Mouse (Mus musculus): ENCODE results near the gene Adamts17. TPM values are rescaled to one million over a fixed set of nuclear protein-coding genes. Genes with fewer than 3 reads are reported as not detected.

The Adamts17 gene
- total and polyA plus RNA-seq, 2 experiments from 2014 or later, result 2.9 to 9.0 TPM

GRCm38 (mm10) chr7:66811294-66811693, 28.2 kb upstream of the Adamts17 start:
- Histone ChIP-seq H3K4me3 (ENCODE audit: low read depth, low read length) (no peak overlapping the region), H3K27me3 (ENCODE audit: control insufficient read depth, insufficient read depth, low read length) (no peaks in the 10 kb centered on the region), H3K4me2 (ENCODE audit: low read depth, low read length) (no peak overlapping the region), H3K4me1 (ENCODE audit: control insufficient read depth, insufficient read depth) (no peaks in the 10 kb centered on the region), H3K36me3 (replicated peaks; ENCODE audit: control insufficient read depth, insufficient read depth, low read length) (no peaks in the 10 kb centered on the region), H3K27ac (ENCODE audit: low read depth) (no peak overlapping the region), H3K9ac (replicated peaks; ENCODE audit: low read depth, low read length) (no peak overlapping the region), H3K9me3 (replicated peaks; ENCODE audit: control insufficient read depth, low read length) (no peaks in the 10 kb centered on the region)
- ATAC-seq (ENCODE audit: insufficient read depth, low read depth) (no peak), DNase-seq (ENCODE audit: low spot score) (no peak)
- 70% methylated on average over 1 of the region's 1 CpGs for WGBS
- TF ChIP-seq EP300 (IDR thresholded peaks at IDR 0.05; ENCODE audit: low read depth) (no peak), CTCF (IDR thresholded peaks at IDR 0.05; ENCODE audit: low read depth) (no peak)

DNA sequence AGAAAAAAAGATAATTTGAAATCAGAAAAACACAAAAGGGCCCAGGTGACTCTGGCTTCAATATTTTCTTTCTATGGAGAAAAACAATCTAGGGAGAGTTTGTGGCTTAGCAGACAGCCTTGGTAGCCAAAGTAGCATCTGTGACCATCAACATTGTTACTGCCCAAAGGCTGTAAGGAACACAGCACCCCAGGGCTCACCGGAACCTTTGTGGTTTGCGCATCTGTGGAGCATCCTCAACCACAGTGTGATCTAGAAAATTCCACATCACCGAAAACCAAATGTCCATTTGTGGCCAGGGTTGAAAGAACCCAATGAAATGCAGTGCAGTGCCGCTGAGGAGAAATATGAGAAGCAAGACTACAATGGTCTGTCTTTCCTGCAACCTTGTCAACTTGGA, 27.2 kb upstream of the Adamts17 start:
- no peak overlapping the region for H3K27ac ChIP-seq (ENCODE audit: low read depth)
- DNase-seq (ENCODE audit: low spot score) (no peak), ATAC-seq (ENCODE audit: insufficient read depth, low read depth) (no peak)
- 90% methylated on average over 4 of the region's 4 CpGs for WGBS
- no peaks in the 10 kb centered on the region for H3K4me1 ChIP-seq (ENCODE audit: control insufficient read depth, insufficient read depth)
- no peak overlapping the region for H3K4me3 ChIP-seq (ENCODE audit: low read depth, low read length)
- H3K27me3 ChIP-seq (ENCODE audit: control insufficient read depth, insufficient read depth, low read length), result no peaks in the 10 kb centered on the region
- H3K36me3 ChIP-seq (replicated peaks; ENCODE audit: control insufficient read depth, insufficient read depth, low read length), result no peaks in the 10 kb centered on the region
- TF ChIP-seq CTCF (IDR thresholded peaks at IDR 0.05; ENCODE audit: low read depth) (no peak), EP300 (IDR thresholded peaks at IDR 0.05; ENCODE audit: low read depth) (no peak)
- H3K9me3 ChIP-seq (replicated peaks; ENCODE audit: control insufficient read depth, low read length), result no peaks in the 10 kb centered on the region
- no peak overlapping the region for H3K4me2 ChIP-seq (ENCODE audit: low read depth, low read length)
- H3K9ac ChIP-seq (replicated peaks; ENCODE audit: low read depth, low read length), result no peak overlapping the region

GRCm38 (mm10) chr7:66812737-66813136, 26.8 kb upstream of the Adamts17 start:
- no peak overlapping the region for H3K4me3 ChIP-seq (ENCODE audit: low read depth, low read length)
- no peak overlapping the region for H3K27ac ChIP-seq (ENCODE audit: low read depth)
- no peaks in the 10 kb centered on the region for H3K36me3 ChIP-seq (replicated peaks; ENCODE audit: control insufficient read depth, insufficient read depth, low read length)
- DNase-seq (ENCODE audit: low spot score) (no peak), ATAC-seq (ENCODE audit: insufficient read depth, low read depth) (no peak)
- no peak for TF ChIP-seq CTCF (IDR thresholded peaks at IDR 0.05; ENCODE audit: low read depth)
- TF ChIP-seq EP300 (IDR thresholded peaks at IDR 0.05; ENCODE audit: low read depth), result no peak
- H3K27me3 ChIP-seq (ENCODE audit: control insufficient read depth, insufficient read depth, low read length), result no peaks in the 10 kb centered on the region
- no peak overlapping the region for H3K9ac ChIP-seq (replicated peaks; ENCODE audit: low read depth, low read length)
- no peak overlapping the region for H3K4me2 ChIP-seq (ENCODE audit: low read depth, low read length)
- no peaks in the 10 kb centered on the region for H3K9me3 ChIP-seq (replicated peaks; ENCODE audit: control insufficient read depth, low read length)
- H3K4me1 ChIP-seq (ENCODE audit: control insufficient read depth, insufficient read depth), result no peaks in the 10 kb centered on the region
- WGBS, result 42% methylated on average over 9 of the region's 9 CpGs

GRCm38 (mm10) chr7:66813172-66813571, 26.4 kb upstream of the Adamts17 start:
- DNase-seq (ENCODE audit: low spot score), result no peak
- ATAC-seq (ENCODE audit: insufficient read depth, low read depth), result no peak
- no peaks in the 10 kb centered on the region for H3K4me1 ChIP-seq (ENCODE audit: control insufficient read depth, insufficient read depth)
- no peaks in the 10 kb centered on the region for H3K36me3 ChIP-seq (replicated peaks; ENCODE audit: control insufficient read depth, insufficient read depth, low read length)
- H3K4me3 ChIP-seq (ENCODE audit: low read depth, low read length), result no peak overlapping the region
- H3K27me3 ChIP-seq (ENCODE audit: control insufficient read depth, insufficient read depth, low read length), result no peaks in the 10 kb centered on the region
- H3K9me3 ChIP-seq (replicated peaks; ENCODE audit: control insufficient read depth, low read length), result no peaks in the 10 kb centered on the region
- WGBS, result 68% methylated on average over 1 of the region's 1 CpGs
- no peak overlapping the region for H3K9ac ChIP-seq (replicated peaks; ENCODE audit: low read depth, low read length)
- H3K27ac ChIP-seq (ENCODE audit: low read depth), result no peak overlapping the region
- H3K4me2 ChIP-seq (ENCODE audit: low read depth, low read length), result no peak overlapping the region
- TF ChIP-seq CTCF (IDR thresholded peaks at IDR 0.05; ENCODE audit: low read depth), result no peak
- no peak for TF ChIP-seq EP300 (IDR thresholded peaks at IDR 0.05; ENCODE audit: low read depth)

DNA sequence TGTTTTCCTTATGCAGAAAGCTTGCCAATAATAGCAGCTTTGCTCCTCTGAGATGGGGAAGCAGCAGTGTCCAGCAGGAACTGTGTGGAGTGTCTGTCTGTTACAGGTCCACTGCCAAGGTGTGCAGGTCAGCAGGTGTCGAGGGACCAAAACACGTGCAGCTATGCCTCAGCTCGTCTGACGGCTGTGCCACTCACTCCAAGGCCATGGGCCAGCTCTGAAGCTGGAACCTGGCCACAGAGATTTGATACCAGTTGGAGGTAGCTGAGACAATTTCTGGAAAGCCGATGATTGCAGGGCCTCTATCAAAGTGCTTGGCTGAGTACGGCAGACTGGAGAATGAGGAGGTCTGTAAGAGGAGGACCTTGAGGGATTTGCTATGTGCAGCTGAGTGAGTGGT, 24.0 kb upstream of the Adamts17 start:
- H3K27me3 ChIP-seq (ENCODE audit: control insufficient read depth, insufficient read depth, low read length), result no peaks in the 10 kb centered on the region
- H3K9me3 ChIP-seq (replicated peaks; ENCODE audit: control insufficient read depth, low read length), result no peaks in the 10 kb centered on the region
- WGBS, result 32% methylated on average over 6 of the region's 6 CpGs
- no peak overlapping the region for H3K27ac ChIP-seq (ENCODE audit: low read depth)
- no peak for DNase-seq (ENCODE audit: low spot score)
- TF ChIP-seq EP300 (IDR thresholded peaks at IDR 0.05; ENCODE audit: low read depth), result no peak
- no peak for TF ChIP-seq CTCF (IDR thresholded peaks at IDR 0.05; ENCODE audit: low read depth)
- H3K4me3 ChIP-seq (ENCODE audit: low read depth, low read length), result no peak overlapping the region
- H3K4me2 ChIP-seq (ENCODE audit: low read depth, low read length), result no peak overlapping the region
- no peaks in the 10 kb centered on the region for H3K36me3 ChIP-seq (replicated peaks; ENCODE audit: control insufficient read depth, insufficient read depth, low read length)
- no peak for ATAC-seq (ENCODE audit: insufficient read depth, low read depth)
- H3K4me1 ChIP-seq (ENCODE audit: control insufficient read depth, insufficient read depth), result no peaks in the 10 kb centered on the region
- no peak overlapping the region for H3K9ac ChIP-seq (replicated peaks; ENCODE audit: low read depth, low read length)

GRCm38 (mm10) chr7:66820034-66820433, 19.5 kb upstream of the Adamts17 start:
- peak; percentile 95 for TF ChIP-seq CTCF (IDR thresholded peaks at IDR 0.05; ENCODE audit: low read depth)
- no peak for TF ChIP-seq EP300 (IDR thresholded peaks at IDR 0.05; ENCODE audit: low read depth)
- Histone ChIP-seq H3K4me1 (ENCODE audit: control insufficient read depth, insufficient read depth) (no peaks in the 10 kb centered on the region), H3K27me3 (ENCODE audit: control insufficient read depth, insufficient read depth, low read length) (no peaks in the 10 kb centered on the region), H3K4me2 (ENCODE audit: low read depth, low read length) (no peak overlapping the region), H3K27ac (ENCODE audit: low read depth) (no peak overlapping the region), H3K4me3 (ENCODE audit: low read depth, low read length) (no peak overlapping the region), H3K9me3 (replicated peaks; ENCODE audit: control insufficient read depth, low read length) (no peaks in the 10 kb centered on the region), H3K9ac (replicated peaks; ENCODE audit: low read depth, low read length) (no peak overlapping the region), H3K36me3 (replicated peaks; ENCODE audit: control insufficient read depth, insufficient read depth, low read length) (no peaks in the 10 kb centered on the region)
- 29% methylated on average over 6 of the region's 6 CpGs for WGBS
- ATAC-seq (ENCODE audit: insufficient read depth, low read depth) (peak; percentile 47; the same call in 1 of the 2 replicates), DNase-seq (ENCODE audit: low spot score) (no peak)
